Mouse (Mus musculus): ENCODE results near the gene Cep152. TPM values are rescaled to one million over a fixed set of nuclear protein-coding genes. Genes with fewer than 3 reads are reported as not detected.

The Cep152 gene
- polyA plus RNA-seq, 1 experiment: 2.0 TPM

- H3K4me3 ChIP-seq (ENCODE audit: insufficient read depth, low read length): no peak overlapping the region
- H3K4me1 ChIP-seq (ENCODE audit: control insufficient read depth, insufficient read depth, low read length): no peaks in the 10 kb centered on the region
- TF ChIP-seq POLR2A (IDR thresholded peaks at IDR 0.05; ENCODE audit: extremely low read depth, insufficient read depth, low read length) (no peak), CTCF (IDR thresholded peaks at IDR 0.05; ENCODE audit: extremely low read depth, insufficient read depth, low read length) (no peak)
- no peak overlapping the region for H3K27ac ChIP-seq (ENCODE audit: insufficient read depth, low read length)
Measured at GRCm38 (mm10) chr2:125543646-125544045, 81.3 kb downstream of the Cep152 start.

- Histone ChIP-seq H3K4me3 (ENCODE audit: insufficient read depth, low read length) (no peak overlapping the region), H3K27ac (ENCODE audit: insufficient read depth, low read length) (no peak overlapping the region), H3K4me1 (ENCODE audit: control insufficient read depth, insufficient read depth, low read length) (no peaks in the 10 kb centered on the region)
- no peak for TF ChIP-seq POLR2A (IDR thresholded peaks at IDR 0.05; ENCODE audit: extremely low read depth, insufficient read depth, low read length)
- no peak for TF ChIP-seq CTCF (IDR thresholded peaks at IDR 0.05; ENCODE audit: extremely low read depth, insufficient read depth, low read length)
Measured at GRCm38 (mm10) chr2:125541451-125541850, 83.5 kb downstream of the Cep152 start.

GRCm38 (mm10) chr2:125540579-125540978, 84.3 kb downstream of the Cep152 start:
- Histone ChIP-seq H3K4me1 (ENCODE audit: control insufficient read depth, insufficient read depth, low read length) (no peaks in the 10 kb centered on the region), H3K4me3 (ENCODE audit: insufficient read depth, low read length) (no peak overlapping the region), H3K27ac (ENCODE audit: insufficient read depth, low read length) (no peak overlapping the region)
- TF ChIP-seq CTCF (IDR thresholded peaks at IDR 0.05; ENCODE audit: extremely low read depth, insufficient read depth, low read length) (no peak), POLR2A (IDR thresholded peaks at IDR 0.05; ENCODE audit: extremely low read depth, insufficient read depth, low read length) (no peak)

- no peak overlapping the region for H3K27ac ChIP-seq (ENCODE audit: insufficient read depth, low read length)
- no peaks in the 10 kb centered on the region for H3K4me1 ChIP-seq (ENCODE audit: control insufficient read depth, insufficient read depth, low read length)
- no peak overlapping the region for H3K4me3 ChIP-seq (ENCODE audit: insufficient read depth, low read length)
- TF ChIP-seq CTCF (IDR thresholded peaks at IDR 0.05; ENCODE audit: extremely low read depth, insufficient read depth, low read length) (no peak), POLR2A (IDR thresholded peaks at IDR 0.05; ENCODE audit: extremely low read depth, insufficient read depth, low read length) (no peak)
Measured at GRCm38 (mm10) chr2:125539640-125540039, 85.3 kb downstream of the Cep152 start.

GRCm38 (mm10) chr2:125530665-125531064, 94.2 kb downstream of the Cep152 start:
- no peaks in the 10 kb centered on the region for H3K4me1 ChIP-seq (ENCODE audit: control insufficient read depth, insufficient read depth, low read length)
- no peak overlapping the region for H3K27ac ChIP-seq (ENCODE audit: insufficient read depth, low read length)
- TF ChIP-seq CTCF (IDR thresholded peaks at IDR 0.05; ENCODE audit: extremely low read depth, insufficient read depth, low read length) (no peak), POLR2A (IDR thresholded peaks at IDR 0.05; ENCODE audit: extremely low read depth, insufficient read depth, low read length) (no peak)
- no peak overlapping the region for H3K4me3 ChIP-seq (ENCODE audit: insufficient read depth, low read length)

GRCm38 (mm10) chr2:125526566-125526965, 98.3 kb downstream of the Cep152 start:
- TF ChIP-seq POLR2A (IDR thresholded peaks at IDR 0.05; ENCODE audit: extremely low read depth, insufficient read depth, low read length): no peak
- TF ChIP-seq CTCF (IDR thresholded peaks at IDR 0.05; ENCODE audit: extremely low read depth, insufficient read depth, low read length): no peak
- no peak overlapping the region for H3K4me3 ChIP-seq (ENCODE audit: insufficient read depth, low read length)
- no peaks in the 10 kb centered on the region for H3K4me1 ChIP-seq (ENCODE audit: control insufficient read depth, insufficient read depth, low read length)
- no peak overlapping the region for H3K27ac ChIP-seq (ENCODE audit: insufficient read depth, low read length)

- Histone ChIP-seq H3K4me1 (ENCODE audit: control insufficient read depth, insufficient read depth, low read length) (no peaks in the 10 kb centered on the region), H3K4me3 (ENCODE audit: insufficient read depth, low read length) (no peak overlapping the region), H3K27ac (ENCODE audit: insufficient read depth, low read length) (no peak overlapping the region)
- TF ChIP-seq POLR2A (IDR thresholded peaks at IDR 0.05; ENCODE audit: extremely low read depth, insufficient read depth, low read length) (no peak), CTCF (IDR thresholded peaks at IDR 0.05; ENCODE audit: extremely low read depth, insufficient read depth, low read length) (no peak)
Measured at GRCm38 (mm10) chr2:125525484-125525883, 99.4 kb downstream of the Cep152 start.

- H3K4me1 ChIP-seq (ENCODE audit: control insufficient read depth, insufficient read depth, low read length): no peaks in the 10 kb centered on the region
- no peak overlapping the region for H3K4me3 ChIP-seq (ENCODE audit: insufficient read depth, low read length)
- H3K27ac ChIP-seq (ENCODE audit: insufficient read depth, low read length): no peak overlapping the region
- TF ChIP-seq POLR2A (IDR thresholded peaks at IDR 0.05; ENCODE audit: extremely low read depth, insufficient read depth, low read length) (no peak), CTCF (IDR thresholded peaks at IDR 0.05; ENCODE audit: extremely low read depth, insufficient read depth, low read length) (no peak)
Measured at GRCm38 (mm10) chr2:125516594-125516993, 108.3 kb downstream of the Cep152 start.

GRCm38 (mm10) chr2:125515291-125516057, 109.4 kb downstream of the Cep152 start:
- no peak for TF ChIP-seq CTCF (IDR thresholded peaks at IDR 0.05; ENCODE audit: extremely low read depth, insufficient read depth, low read length)
- TF ChIP-seq POLR2A (IDR thresholded peaks at IDR 0.05; ENCODE audit: extremely low read depth, insufficient read depth, low read length): no peak
- H3K4me3 ChIP-seq (ENCODE audit: insufficient read depth, low read length): no peak overlapping the region
- no peaks in the 10 kb centered on the region for H3K4me1 ChIP-seq (ENCODE audit: control insufficient read depth, insufficient read depth, low read length)
- no peak overlapping the region for H3K27ac ChIP-seq (ENCODE audit: insufficient read depth, low read length)

GRCm38 (mm10) chr2:125514391-125514790, 110.5 kb downstream of the Cep152 start:
- Histone ChIP-seq H3K4me3 (ENCODE audit: insufficient read depth, low read length) (no peak overlapping the region), H3K4me1 (ENCODE audit: control insufficient read depth, insufficient read depth, low read length) (no peaks in the 10 kb centered on the region), H3K27ac (ENCODE audit: insufficient read depth, low read length) (no peak overlapping the region)
- TF ChIP-seq CTCF (IDR thresholded peaks at IDR 0.05; ENCODE audit: extremely low read depth, insufficient read depth, low read length) (no peak), POLR2A (IDR thresholded peaks at IDR 0.05; ENCODE audit: extremely low read depth, insufficient read depth, low read length) (no peak)

Other genes with a start within 250 kb of the Cep152 start
- gene Gm9913, start 120.0 kb downstream of the Cep152 start, polyA plus RNA-seq (2012; rRNA removed): 0.06 and 0.11 TPM in 2 replicates
- gene Fbn1, start 117.1 kb downstream of the Cep152 start, polyA plus RNA-seq (2012; rRNA removed): 1.5 and 2.0 TPM in 2 replicates
- gene Eid1, start 48.0 kb upstream of the Cep152 start, polyA plus RNA-seq (2012; rRNA removed): 177 and 189 TPM in 2 replicates
- gene Shc4, start 99.0 kb upstream of the Cep152 start, polyA plus RNA-seq (2012; rRNA removed): 3.5 and 3.7 TPM in 2 replicates
- gene Secisbp2l, start 157.8 kb upstream of the Cep152 start, polyA plus RNA-seq (2012; rRNA removed): 35.6 and 38.2 TPM in 2 replicates
- gene Galk2, start 234.0 kb upstream of the Cep152 start, polyA plus RNA-seq (2012; rRNA removed): 19.6 and 20.5 TPM in 2 replicates
- 60.1 and 71.0 TPM in 2 replicates for gene Cops2, start 234.0 kb upstream of the Cep152 start, polyA plus RNA-seq (2012; rRNA removed)

Data from cortical plate, adult 2 months (tissue).